Mouse (Mus musculus): ENCODE data around the gene Mgat5b.

Gene Mgat5b

DNA sequence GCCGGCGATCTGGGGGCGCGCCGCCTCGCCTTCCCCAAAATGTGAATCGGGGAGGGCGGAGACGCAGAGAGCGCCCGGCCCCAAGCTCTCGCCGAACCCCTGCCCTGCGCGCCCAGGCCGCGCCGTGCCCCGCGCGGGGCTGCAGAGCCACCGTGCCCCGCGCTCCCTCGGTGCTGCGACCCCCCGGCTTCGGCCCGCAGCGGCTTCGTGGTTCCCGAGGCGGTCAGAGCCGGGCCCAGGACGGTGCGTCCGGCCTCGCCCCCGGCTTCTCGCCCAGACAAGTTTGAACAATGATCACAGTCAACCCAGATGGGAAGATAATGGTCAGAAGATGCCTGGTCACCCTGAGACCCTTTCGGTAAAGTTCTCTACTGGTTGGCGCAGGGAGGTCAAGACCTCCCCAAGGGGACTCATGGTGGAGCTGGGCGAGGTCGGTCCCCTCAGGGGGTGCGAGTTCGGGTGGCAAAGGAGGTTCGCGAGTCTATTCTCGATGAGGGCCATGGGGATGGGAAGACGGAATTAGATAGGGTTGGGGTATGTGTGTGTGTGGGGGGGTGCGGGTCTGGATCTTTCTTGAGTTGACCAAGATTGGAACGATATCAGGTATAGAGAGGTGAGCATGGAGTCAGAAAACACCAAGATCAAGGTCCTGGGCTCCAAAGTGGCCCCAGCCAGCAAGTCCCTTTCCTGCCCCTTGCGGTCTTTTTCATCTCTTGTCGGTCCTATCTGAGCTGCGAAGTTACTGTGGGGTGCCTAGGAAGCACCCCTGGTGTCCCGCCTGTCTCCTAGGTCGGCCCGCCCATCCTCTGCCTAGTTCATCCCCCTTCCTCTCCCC, 740 bp downstream of the Mgat5b start:
- peak; percentile 51 to 64 for DNase-seq

GRCm38 (mm10) chr11:116920746-116921145, 2.1 kb downstream of the Mgat5b start:
- DNase-seq: no peak

- peak; percentile 92 for DNase-seq
Measured at GRCm38 (mm10) chr11:116922058-116922457, 3.4 kb downstream of the Mgat5b start.

- DNase-seq: peak; percentile 67 to 84
Measured at GRCm38 (mm10) chr11:116928031-116928430, 9.4 kb downstream of the Mgat5b start.

GRCm38 (mm10) chr11:116934862-116935261, 16.2 kb downstream of the Mgat5b start:
- DNase-seq: no peak

DNA sequence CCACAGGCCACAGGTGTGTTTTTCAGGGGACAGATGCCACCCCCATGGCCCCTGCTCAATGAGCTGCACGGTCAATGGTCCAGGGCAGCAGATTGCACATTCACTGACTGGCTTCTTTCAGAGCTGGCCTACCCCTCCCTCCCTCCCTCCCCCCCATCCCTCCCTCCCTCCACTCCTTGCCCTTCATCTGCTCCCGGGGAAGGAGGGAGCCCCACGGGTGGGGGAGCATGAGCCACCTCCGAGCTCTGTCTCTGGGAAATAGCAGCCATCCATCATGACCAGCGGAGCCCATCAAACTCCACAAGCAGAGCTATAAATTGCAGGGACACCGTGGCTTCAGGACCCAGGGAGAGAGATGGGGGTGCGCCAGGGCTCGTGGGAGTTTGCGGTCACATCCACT, 16.7 kb downstream of the Mgat5b start:
- DNase-seq: no peak

DNA sequence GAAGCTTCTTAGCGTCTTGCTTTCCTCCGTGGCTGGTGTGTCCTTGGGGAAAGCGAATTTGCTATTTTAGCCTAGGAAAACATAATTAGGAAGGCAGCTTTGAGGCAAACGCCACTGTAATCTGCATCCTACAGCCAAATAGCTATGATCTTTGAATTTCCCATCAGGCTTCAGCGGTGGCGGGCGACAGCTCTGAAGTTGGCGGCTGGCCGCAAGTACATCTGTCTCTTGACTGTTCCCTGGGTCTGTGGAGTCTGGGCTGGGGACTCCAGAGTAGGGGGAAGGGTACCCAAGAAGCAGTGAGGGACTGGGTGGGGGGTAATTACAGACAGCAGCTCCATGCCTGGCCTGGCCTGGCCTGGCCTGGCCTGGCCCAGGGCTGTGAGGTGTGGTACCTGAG, 17.3 kb downstream of the Mgat5b start:
- DNase-seq: peak in 1 of 2 experiments; percentile 44

- no peak for DNase-seq
Measured at GRCm38 (mm10) chr11:116937141-116937540, 18.5 kb downstream of the Mgat5b start.

DNA sequence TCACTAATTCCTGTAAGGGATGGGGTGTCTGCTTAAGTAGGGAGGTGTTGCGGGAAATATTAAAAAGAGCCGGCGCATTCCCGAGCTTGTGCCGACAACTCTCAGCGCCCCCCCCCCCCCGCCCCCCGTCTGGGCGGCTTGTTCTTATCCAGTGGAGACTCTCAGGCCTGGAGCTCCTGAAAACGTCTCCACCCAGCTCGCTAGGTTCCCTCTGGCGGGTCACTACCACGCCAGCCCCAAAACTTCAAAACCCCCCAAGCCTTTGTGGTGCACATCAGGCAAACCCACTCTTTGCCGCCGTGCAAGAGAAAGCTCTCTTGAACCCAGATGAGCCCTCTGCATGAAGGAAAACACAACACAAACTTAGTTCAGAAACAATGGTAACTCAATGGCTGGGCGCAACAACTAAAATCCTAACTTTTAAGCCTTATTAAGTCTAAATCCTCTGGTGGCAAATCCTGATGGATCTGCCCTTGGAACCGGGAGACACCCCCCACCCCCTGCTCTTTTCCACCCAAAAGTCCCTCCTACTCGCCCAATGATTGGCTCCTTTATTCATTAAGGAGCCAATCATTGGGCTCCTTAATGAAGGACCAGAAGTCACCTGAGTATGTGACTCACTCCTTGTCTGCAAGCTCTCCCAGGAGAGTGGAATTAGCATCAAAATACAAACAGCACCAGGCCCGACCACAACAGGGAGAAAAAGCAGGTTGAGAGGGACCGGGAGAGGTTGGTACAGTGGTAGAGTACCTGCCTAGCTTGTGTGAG, 21.6 kb downstream of the Mgat5b start:
- DNase-seq: no peak

- DNase-seq: no peak
Measured at GRCm38 (mm10) chr11:116944346-116944745, 25.7 kb downstream of the Mgat5b start.

DNA sequence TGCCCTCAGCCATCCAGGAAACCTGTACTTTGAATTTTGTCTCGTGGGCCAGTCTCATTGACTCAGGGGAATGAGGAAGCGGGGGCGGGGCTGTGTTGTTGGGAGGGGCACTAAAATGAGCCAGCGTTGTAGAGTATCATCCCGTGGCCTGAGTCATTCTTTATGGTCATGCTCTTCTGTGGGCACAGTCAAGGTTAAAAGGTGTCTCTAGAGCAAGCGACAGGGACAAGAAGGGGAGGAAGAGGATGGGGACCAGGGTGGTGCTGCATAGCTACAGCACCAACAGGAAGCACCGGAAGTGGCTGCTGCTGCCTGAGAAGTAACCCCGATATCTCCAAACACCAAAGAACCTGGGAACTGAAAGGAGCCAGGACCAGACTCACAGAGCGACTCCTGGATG, 31.2 kb downstream of the Mgat5b start:
- no peak for DNase-seq

DNA sequence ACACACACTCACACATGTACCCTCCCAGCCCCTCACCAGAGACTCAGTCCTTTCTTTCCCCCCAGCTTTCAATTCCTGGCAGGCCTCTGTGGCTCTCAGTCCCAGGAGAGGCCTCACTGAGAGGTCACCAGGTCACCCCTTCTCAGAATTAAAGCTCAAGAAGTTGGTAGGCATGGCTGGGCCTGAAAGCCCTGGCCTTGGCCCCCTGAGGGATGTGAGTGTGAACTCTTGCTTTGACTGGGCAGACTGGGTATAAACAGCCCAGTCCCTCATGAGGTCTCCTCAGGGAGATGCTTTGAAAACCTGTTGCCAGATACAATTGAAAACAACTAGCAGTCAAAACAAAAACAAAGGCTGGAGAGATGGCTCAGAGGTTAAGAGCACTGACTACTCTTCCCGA, 32.8 kb downstream of the Mgat5b start:
- no peak for DNase-seq

DNA sequence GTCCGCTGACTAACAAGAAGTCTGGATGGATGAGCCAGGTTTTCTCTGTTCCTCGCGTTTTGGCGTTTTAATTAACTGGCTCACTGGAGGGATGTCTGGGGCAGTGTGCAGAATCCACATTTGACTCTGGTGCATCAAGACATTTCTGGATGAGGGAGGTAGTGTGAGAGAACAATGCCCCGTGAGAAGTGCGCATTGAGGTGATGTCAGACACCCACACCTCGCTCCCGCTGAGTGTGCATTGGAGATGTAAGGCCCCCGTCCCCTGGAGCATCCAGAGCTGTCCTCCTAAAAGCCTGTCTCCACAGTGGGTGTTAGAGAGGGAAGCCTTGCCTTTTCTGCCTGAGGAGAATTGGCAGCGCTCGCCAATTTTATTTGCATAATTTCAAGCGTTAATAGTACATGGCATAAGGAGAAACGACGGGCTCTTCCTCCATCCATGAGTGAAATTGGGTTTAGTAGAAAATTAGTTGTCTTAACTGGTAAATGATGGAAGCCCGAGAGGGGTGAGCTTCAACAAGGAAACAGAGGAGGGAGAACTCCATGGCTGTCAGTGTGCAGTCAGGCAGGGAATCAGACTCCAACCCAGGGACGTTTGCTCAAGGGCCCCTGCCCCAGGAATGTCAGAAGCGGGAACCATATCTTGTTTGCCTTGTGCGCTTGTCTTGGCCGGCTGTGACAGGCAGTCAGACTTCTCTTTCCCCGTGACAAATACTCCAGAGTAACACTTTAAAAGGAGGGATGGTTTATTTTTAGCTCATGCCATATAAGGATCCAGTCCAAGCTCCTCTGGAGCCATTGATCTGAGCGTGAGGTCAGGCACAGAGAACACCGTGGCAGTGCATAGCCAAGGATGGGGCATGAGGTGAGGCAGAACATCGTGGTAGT, 35.8 kb downstream of the Mgat5b start:
- peak; percentile 68 to 71 for DNase-seq

- no peak for DNase-seq
Measured at GRCm38 (mm10) chr11:116958601-116959000, 39.9 kb downstream of the Mgat5b start.

GRCm38 (mm10) chr11:116965061-116965460, 46.4 kb downstream of the Mgat5b start:
- DNase-seq: no peak

- DNase-seq: no peak
Measured at GRCm38 (mm10) chr11:116965961-116966360, 47.3 kb downstream of the Mgat5b start.

DNA sequence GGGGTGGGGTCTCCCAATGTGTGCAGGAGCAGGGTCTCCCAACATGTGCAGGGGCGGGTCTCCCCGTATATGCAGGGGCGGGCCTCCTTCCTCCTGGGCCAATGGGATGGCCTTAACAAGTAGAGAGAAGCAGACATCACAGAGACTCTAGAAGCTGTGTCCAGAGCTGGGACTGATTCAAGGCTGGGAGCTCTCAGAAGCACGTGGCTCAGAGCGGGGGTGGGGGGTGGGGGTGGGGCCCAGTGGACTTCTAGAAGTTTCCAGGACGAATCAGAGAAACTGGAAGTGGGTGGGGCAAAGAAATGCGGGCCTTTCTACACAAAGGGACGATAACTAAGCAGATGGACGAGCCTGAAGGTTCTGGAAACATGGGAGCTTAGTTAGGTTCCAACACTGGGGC, 49.9 kb downstream of the Mgat5b start:
- no peak for DNase-seq

DNA sequence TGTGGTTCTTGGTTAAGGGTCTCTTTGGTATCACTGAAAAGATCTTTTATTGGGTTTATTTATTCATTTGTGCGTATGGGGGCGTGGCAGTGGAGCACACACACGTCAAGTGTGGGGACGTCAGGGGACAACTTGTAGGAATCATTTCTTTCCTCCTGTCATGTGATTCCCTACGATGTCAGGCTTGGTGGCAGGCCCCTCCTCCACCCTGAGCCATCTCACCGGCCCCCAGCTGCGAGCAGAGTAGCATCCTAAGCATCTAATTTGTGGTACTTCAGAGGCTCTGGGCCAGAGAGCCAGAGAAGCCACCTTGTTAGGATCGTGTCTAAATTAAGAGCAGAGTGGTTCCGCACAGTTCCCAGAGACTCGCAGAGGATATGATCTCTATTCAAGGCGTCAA, 50.8 kb downstream of the Mgat5b start:
- no peak for DNase-seq

- DNase-seq: no peak
Measured at GRCm38 (mm10) chr11:116970847-116971246, 52.2 kb downstream of the Mgat5b start.

GRCm38 (mm10) chr11:116972828-116973227, 54.2 kb downstream of the Mgat5b start:
- peak; percentile 49 to 66 for DNase-seq

DNA sequence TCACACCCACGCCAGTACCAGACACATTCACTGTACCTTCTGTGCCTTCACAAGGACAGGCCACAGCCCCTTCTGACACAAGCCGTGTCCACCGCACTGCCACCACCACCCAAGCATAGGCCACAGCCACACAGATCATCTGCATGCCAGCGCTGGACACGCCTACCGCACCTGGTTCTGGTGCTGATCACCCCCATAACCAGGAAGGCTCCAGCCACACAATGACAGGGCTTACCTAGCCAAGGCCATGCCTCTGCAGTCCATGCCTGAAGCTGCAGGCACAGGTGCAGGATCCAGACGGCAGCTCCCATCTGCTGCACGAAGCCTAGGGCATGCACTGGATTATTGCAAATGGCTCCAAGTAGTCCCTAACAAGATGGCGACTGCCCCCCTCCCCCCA, 54.8 kb downstream of the Mgat5b start:
- DNase-seq: no peak

DNA sequence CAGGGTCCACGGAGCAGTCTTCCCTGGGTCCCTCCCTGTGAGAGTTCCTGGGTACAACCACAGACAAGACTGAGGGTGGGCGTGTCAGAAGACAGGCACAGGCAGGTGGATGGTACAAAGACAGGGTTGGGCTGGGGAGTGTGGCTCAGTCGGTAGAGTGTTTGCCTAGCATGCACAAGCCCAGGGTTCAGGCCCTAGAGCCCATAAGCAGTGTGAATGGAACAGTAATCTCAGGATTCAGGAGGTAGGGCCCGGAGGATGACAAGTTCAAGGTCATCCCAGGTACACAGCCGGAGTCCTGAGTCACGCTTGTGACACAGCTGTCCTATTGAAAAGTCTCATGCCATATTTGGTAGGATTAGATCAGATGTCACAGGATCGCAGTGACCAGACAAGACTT, 55.7 kb downstream of the Mgat5b start:
- DNase-seq: no peak

GRCm38 (mm10) chr11:116980313-116980712, 61.6 kb downstream of the Mgat5b start:
- peak; percentile 60 to 61 for DNase-seq

Measured in cerebellum, postnatal 10 days (tissue).